Mouse (Mus musculus) midbrain, embryonic 11.5 days (tissue): Measurements from ENCODE around the gene Pld2. TPM values are rescaled to one million over a fixed set of nuclear protein-coding genes. Genes with fewer than 3 reads are reported as not detected.

Experiments
- ATAC-seq: fragments of 200-750 bp; cut with Nextera tagmentation; 2 replicates; pipeline ENCODE4 v1.8.0; 2017; ENCODE audit warnings: moderate TSS enrichment, moderate library complexity; ENCODE audit not compliant: low FRiP score
- DNase-seq: peaks from one replicate; pipeline ENCODE4 v3.0.0; 2015; ENCODE audit warnings: low spot score; ENCODE audit errors: missing footprints
- H3K27ac ChIP-seq: fragments of 300-500 bp; sonication (generic); 2 replicates; pipeline ENCODE4 v1.5.1; 2014; ENCODE audit warnings: low read depth, low read length
- H3K27me3 ChIP-seq: fragments of 300-500 bp; sonication (generic); 2 replicates; pipeline ENCODE4 v1.6.1; 2014; ENCODE audit warnings: mild to moderate bottlenecking, low read length, moderate library complexity, mixed read lengths; ENCODE audit not compliant: control insufficient read depth, insufficient read depth
- H3K36me3 ChIP-seq: fragments of 300-500 bp; sonication (generic); 2 replicates; pipeline ENCODE4 v1.6.1; 2014; ENCODE audit warnings: mild to moderate bottlenecking, low read length, moderate library complexity, mixed read lengths; ENCODE audit not compliant: control insufficient read depth, insufficient read depth
- H3K4me1 ChIP-seq: fragments of 300-500 bp; sonication (generic); 2 replicates; pipeline ENCODE4 v1.6.1; 2014; ENCODE audit warnings: low read length; ENCODE audit not compliant: control insufficient read depth, insufficient read depth
- H3K4me2 ChIP-seq: fragments of 300-500 bp; sonication (generic); 2 replicates; pipeline ENCODE4 v1.6.1; 2014; ENCODE audit warnings: mild to moderate bottlenecking, moderate library complexity
- H3K4me3 ChIP-seq: fragments of 300-500 bp; sonication (generic); 2 replicates; pipeline ENCODE4 v1.5.1; 2014; ENCODE audit warnings: low read depth, low read length
- H3K9ac ChIP-seq: fragments of 300-500 bp; sonication (generic); 2 replicates; pipeline ENCODE4 v1.6.1; 2014; ENCODE audit warnings: low read length
- H3K9me3 ChIP-seq: fragments of 300-500 bp; sonication (generic); 2 replicates; pipeline ENCODE4 v1.6.1; 2016; ENCODE audit warnings: low read length; ENCODE audit not compliant: control insufficient read depth
- WGBS: fragments of 180-500 bp; shearing (Covaris S2); extraction: QIAGEN DNeasy Blood & Tissue Kit; methylation state at CpG from one replicate; pipeline ENCODE4 v1.1.7; 2014; 5-methylcytosine and 5-hydroxymethylcytosine counted together
- polyA plus RNA-seq: library from polyadenylated mRNA; unstranded; fragments of >200 nt; fragmentation: Nextera tagmentation; extraction: Ambion mirVana; gene quantifications from 2 replicates; pipeline ENCODE4 v1.2.1, GENCODE M21; 2014

Gene Pld2
- polyA plus RNA-seq, 1 experiment from 2014 or later, result 3.5 TPM

DNA sequence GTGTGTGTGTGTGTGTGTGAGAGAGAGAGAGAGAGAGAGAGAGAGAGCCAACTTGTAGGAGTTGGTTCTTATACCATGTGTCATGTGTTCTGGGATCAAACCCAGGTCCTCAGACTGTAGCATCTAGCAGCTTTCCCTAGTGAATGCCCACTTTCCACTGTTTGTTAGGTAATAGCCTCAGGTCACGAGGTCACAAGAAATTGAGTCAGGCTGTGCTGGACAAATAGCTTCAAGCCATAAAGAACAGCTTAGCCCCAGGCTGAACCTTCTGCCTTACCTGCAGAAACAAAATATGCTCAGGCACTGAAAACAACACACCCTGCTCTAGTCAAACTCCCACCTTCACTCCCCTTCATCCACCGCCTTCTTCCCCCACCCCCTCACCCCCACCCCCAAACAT is 28.6 kb upstream of the Pld2 start:
- ATAC-seq (no peak), DNase-seq (no peak)
- Histone ChIP-seq H3K9me3 (no peaks in the 10 kb centered on the region), H3K9ac (no peak overlapping the region), H3K4me3 (no peak overlapping the region), H3K27me3 (no peaks in the 10 kb centered on the region), H3K27ac (no peak overlapping the region), H3K4me2 (no peak overlapping the region), H3K4me1 (peaks cover 5% of the 10 kb centered on the region; the same call in 1 of the 2 replicates), H3K36me3 (no peaks in the 10 kb centered on the region)
- 74% methylated on average over 2 of the region's 2 CpGs for WGBS

DNA sequence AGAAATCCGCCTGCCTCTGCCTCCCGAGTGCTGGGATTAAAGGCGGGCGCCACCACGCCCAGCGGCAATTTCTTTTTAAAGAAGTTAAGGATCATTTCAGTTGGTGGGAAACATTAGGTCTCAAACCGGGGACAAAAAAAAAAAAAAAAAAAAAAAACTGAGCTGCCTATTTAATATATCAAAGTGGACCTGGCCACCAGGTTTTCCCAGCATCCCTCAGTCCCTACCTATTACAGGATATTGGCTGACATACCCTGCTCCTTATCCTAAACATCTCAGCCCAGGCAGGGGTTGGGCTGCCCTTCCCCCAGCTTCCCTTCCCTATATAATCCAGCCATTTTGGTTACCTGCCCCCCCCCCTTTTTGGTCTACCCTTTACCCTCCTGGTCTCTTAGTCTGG is 28.0 kb upstream of the Pld2 start:
- DNase-seq (no peak), ATAC-seq (no peak)
- Histone ChIP-seq H3K4me2 (no peak overlapping the region), H3K27me3 (no peaks in the 10 kb centered on the region), H3K27ac (no peak overlapping the region), H3K9ac (no peak overlapping the region), H3K4me3 (no peak overlapping the region), H3K4me1 (peaks cover 5% of the 10 kb centered on the region; the same call in 1 of the 2 replicates), H3K36me3 (no peaks in the 10 kb centered on the region), H3K9me3 (no peaks in the 10 kb centered on the region)
- 97% methylated on average over 7 of the region's 7 CpGs for WGBS

DNA sequence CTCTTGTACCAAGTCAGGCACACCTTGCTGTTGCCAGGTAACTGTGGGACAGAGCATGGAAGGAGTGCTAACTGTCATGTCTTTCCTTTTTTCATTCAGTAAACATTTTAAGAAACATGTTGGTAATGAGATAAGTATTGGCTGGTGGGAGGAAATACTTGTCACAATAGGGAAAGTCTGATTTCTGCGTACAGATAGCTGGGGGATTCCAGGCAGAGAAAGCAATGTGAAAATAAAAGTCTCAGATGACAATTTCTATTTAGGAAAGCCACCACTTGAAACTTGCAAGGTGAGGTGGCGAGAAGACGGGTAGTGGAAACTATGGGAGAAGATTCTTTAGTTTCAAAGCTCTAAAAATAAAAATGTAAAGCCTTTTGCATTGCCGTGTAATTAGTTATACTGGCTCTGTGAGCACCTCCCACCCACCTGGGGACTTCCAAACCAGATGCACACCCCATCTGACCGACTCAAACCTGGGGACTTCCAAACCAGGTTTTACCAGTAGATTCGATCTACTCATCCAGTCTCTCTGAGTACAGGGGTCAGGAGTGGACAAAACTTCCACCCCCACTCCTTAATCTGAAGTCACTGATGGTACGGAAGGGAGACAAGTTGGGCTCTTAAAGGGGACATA is 27.0 kb upstream of the Pld2 start:
- ATAC-seq, result no peak
- no peak overlapping the region for H3K27ac ChIP-seq
- peaks cover 5% of the 10 kb centered on the region; the same call in 1 of the 2 replicates for H3K4me1 ChIP-seq
- H3K4me3 ChIP-seq, result no peak overlapping the region
- no peak overlapping the region for H3K9ac ChIP-seq
- H3K27me3 ChIP-seq, result no peaks in the 10 kb centered on the region
- no peaks in the 10 kb centered on the region for H3K9me3 ChIP-seq
- H3K4me2 ChIP-seq, result no peak overlapping the region
- no peak for DNase-seq
- no peaks in the 10 kb centered on the region for H3K36me3 ChIP-seq
- WGBS, result 80% methylated on average over 7 of the region's 7 CpGs

DNA sequence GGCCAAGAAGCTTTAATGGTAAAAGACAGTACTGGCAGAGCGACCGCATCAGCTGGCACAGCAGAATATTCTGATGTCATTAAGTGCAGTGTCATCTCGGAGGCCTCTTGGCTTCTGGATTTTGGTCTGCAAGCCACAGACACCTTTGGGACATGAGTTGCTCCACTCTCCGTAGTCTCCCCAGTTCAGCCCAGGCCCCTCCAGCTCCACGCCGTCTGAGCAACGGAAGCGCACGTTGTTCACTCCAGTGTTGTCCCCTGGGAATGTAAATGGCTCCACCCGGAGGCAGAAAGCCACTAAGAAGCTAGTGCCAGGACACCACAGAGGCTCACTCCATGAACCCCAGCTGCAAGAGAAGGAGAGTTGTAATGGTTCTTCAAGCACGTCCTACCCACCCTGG is 26.3 kb upstream of the Pld2 start:
- no peak for ATAC-seq
- no peak overlapping the region for H3K9ac ChIP-seq
- no peak overlapping the region for H3K27ac ChIP-seq
- H3K4me1 ChIP-seq, result peaks cover 5% of the 10 kb centered on the region; the same call in 1 of the 2 replicates
- 52% methylated on average over 11 of the region's 11 CpGs for WGBS
- peak; percentile 85 for DNase-seq
- H3K9me3 ChIP-seq, result no peaks in the 10 kb centered on the region
- no peaks in the 10 kb centered on the region for H3K36me3 ChIP-seq
- no peak overlapping the region for H3K4me2 ChIP-seq
- H3K4me3 ChIP-seq, result no peak overlapping the region
- no peaks in the 10 kb centered on the region for H3K27me3 ChIP-seq

DNA sequence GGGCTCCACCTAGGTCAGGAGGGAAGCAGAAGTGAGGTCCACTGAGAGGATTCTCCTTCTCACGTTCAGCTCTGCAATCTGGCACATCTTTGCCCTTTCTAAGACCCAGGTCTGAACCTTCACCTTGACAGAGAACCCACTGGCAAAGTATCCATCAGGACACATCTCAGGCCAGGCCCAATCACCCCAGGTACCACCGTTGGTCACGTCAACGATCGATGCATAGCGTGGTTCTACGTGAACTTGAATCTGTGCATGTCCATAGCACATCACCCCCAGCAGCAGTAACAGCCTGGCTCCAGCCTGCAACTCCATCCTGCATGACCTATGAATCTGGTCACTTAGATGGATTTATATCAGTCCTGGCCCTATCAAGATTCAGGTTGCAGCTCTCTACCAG is 25.6 kb upstream of the Pld2 start, which contains the start of gene Vmo1:
Gene Vmo1 (minus strand): TSS at position 329 of the 400 bp plus-strand sequence.
- 91% methylated on average over 7 of the region's 7 CpGs for WGBS
- Histone ChIP-seq H3K9me3 (no peaks in the 10 kb centered on the region), H3K4me1 (peaks cover 5% of the 10 kb centered on the region; the same call in 1 of the 2 replicates), H3K36me3 (no peaks in the 10 kb centered on the region), H3K4me2 (no peak within 1 kb of the TSS), H3K9ac (no peak within 1 kb of the TSS), H3K27ac (no peak within 1 kb of the TSS), H3K27me3 (no peaks in the 10 kb centered on the region; the same call in 1 of the 2 replicates), H3K4me3 (no peak within 1 kb of the TSS)
- DNase-seq (no peak), ATAC-seq (no peak)

DNA sequence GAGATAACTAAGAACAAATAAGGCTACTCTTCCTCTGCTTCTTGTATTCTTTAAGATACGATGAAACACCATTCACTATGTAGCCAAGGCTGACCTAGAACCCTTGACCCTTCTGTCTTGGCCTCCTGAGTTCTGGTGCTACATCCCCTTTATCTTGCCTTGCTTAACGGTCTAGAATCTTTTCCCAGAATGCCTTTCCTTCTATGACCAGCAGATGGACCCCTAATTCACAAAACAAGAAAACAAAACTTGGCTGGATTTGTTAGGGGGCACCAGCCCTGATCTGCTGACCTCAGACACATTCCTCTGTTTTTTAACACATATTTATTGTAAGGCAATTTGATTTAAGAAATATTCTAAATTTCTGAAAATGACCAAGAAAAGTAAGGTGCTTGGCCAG is 23.5 kb upstream of the Pld2 start:
- no peaks in the 10 kb centered on the region for H3K36me3 ChIP-seq
- H3K4me1 ChIP-seq, result peaks cover 7% of the 10 kb centered on the region
- no peaks in the 10 kb centered on the region for H3K9me3 ChIP-seq
- H3K4me3 ChIP-seq, result no peak overlapping the region
- H3K9ac ChIP-seq, result no peak overlapping the region
- no peaks in the 10 kb centered on the region; the same call in 1 of the 2 replicates for H3K27me3 ChIP-seq
- WGBS, result 24% methylated on average over 2 of the region's 2 CpGs
- H3K27ac ChIP-seq, result no peak overlapping the region
- no peak overlapping the region for H3K4me2 ChIP-seq
- DNase-seq (peak; percentile 93), ATAC-seq (no peak)

DNA sequence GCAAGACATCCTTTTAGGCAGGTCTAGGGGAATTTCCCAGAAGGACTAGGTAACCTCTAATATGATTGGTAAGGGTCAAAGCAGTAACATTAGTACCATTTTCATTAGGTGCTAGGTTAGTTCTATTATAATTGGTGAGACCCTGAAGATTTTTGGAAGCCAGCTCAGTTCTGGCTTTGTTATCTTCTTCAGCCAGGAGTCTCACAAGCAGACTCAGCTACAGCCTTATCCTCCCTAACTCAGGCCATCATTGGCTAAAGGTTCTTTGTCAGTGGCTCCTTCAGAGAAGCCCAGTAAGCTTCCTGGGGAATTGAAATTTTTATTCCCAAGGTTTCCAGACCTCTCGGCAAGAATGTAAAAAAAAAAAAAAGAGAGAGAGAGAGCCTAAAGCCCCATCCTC is 21.4 kb upstream of the Pld2 start:
- no peak overlapping the region for H3K4me3 ChIP-seq
- no peaks in the 10 kb centered on the region for H3K9me3 ChIP-seq
- H3K4me2 ChIP-seq, result no peak overlapping the region
- no peak overlapping the region for H3K9ac ChIP-seq
- H3K27me3 ChIP-seq, result no peaks in the 10 kb centered on the region; the same call in 1 of the 2 replicates
- H3K4me1 ChIP-seq, result peaks cover 6% of the 10 kb centered on the region
- H3K36me3 ChIP-seq, result no peaks in the 10 kb centered on the region
- DNase-seq, result no peak
- H3K27ac ChIP-seq, result no peak overlapping the region
- WGBS, result 67% methylated on average over 1 of the region's 1 CpGs
- ATAC-seq, result no peak

DNA sequence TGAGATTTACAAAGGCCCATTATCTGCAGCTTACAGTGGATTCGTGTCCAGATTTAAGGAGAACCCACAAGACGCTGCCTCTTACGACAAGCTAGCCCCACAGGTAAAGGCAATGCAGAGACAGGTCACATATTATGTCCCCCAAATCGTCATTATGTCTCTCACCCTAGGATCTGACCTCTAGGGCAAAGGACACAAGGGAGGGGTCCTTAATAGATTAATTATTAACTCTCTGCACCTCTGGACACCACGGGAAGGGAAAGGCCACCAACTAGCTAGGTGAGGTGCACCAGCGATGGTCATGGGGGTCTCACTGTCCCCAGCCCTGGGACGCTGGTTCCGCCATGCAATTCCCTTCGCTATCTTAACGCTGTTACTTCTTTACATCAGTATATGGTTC is 20.9 kb upstream of the Pld2 start, which contains the start of gene Gltpd2:
Gene Gltpd2 (plus strand): TSS at position 274 of the 400 bp plus-strand sequence.
- 79% methylated on average over 10 of the region's 10 CpGs for WGBS
- Histone ChIP-seq H3K4me2 (peak within 1 kb of the TSS; percentile 42), H3K9ac (peak within 1 kb of the TSS; percentile 74), H3K9me3 (no peaks in the 10 kb centered on the region), H3K27ac (no peak within 1 kb of the TSS), H3K4me3 (peak within 1 kb of the TSS; percentile 25), H3K27me3 (no peaks in the 10 kb centered on the region; the same call in 1 of the 2 replicates), H3K4me1 (peaks cover 5% of the 10 kb centered on the region), H3K36me3 (no peaks in the 10 kb centered on the region)
- DNase-seq (peak; percentile 68), ATAC-seq (no peak)

DNA sequence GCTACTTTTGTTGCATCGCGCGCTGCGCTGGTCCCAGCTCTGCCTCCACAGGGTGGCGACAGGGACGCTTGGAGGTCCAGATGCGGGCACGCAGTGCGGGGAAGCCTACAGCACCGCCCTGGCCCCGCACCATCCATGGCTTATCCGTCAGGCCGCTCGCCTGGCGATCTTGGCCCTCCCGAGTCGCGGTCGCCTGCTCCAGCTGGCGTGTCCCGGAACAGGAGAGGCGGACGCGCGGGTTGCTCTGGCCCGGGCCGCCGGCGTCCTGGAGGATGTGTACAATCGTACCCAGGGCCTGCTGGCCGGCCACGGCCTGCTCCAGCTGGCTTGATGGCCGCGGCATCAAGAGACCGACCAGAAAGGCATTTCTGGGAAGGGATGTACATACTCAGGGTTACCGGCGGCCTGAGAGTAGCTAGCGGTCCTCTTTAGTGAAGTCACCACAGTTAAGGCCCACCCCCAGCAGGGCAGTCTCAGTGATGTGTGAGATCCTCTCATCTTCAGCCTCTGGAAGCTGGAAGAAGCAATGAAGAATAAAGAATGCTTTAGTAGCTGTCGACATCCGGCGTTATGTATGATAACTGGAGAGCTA is 19.6 kb upstream of the Pld2 start:
- H3K4me3 ChIP-seq, result peak overlapping the region; percentile 25
- no peaks in the 10 kb centered on the region; the same call in 1 of the 2 replicates for H3K27me3 ChIP-seq
- H3K4me1 ChIP-seq, result peaks cover 5% of the 10 kb centered on the region
- ATAC-seq (no peak), DNase-seq (peak; percentile 95)
- peak overlapping the region; percentile 42 for H3K4me2 ChIP-seq
- H3K27ac ChIP-seq, result 0 out of 2 replicates have a peak overlapping the region, but pooled peaks have one; percentile 14
- H3K9me3 ChIP-seq, result no peaks in the 10 kb centered on the region
- peak overlapping the region; percentile 74 for H3K9ac ChIP-seq
- WGBS, result 8% methylated on average over 41 of the region's 41 CpGs
- no peaks in the 10 kb centered on the region for H3K36me3 ChIP-seq
